Mouse (Mus musculus) left cerebral cortex, adult 11 months (tissue): ENCODE measurements at regions not wholly inside any gene's neighbourhood (a gene's known extent, or its start where the extent isn't known, plus 50 kb on each side); places are given as distances from the start of the nearest gene placed in this dataset.

Experiments
- DNase-seq: peaks from one replicate; pipeline ENCODE4 v3.0.0; 2022; ENCODE audit warnings: low spot score

- no peak for DNase-seq
Measured at GRCm38 (mm10) chr1:154995778-154996390, 103.6 kb downstream of the Ier5 start.

GRCm38 (mm10) chr1:154993927-154994856 lies 105.2 kb downstream of the Ier5 start:
- no peak for DNase-seq

GRCm38 (mm10) chr1:154983325-154983724 lies 99.0 kb upstream of the Cacna1e start:
- no peak for DNase-seq

- no peak for DNase-seq
Measured at GRCm38 (mm10) chr1:154982836-154983235, 98.5 kb upstream of the Cacna1e start.

- no peak for DNase-seq
Measured at GRCm38 (mm10) chr1:154981687-154982086, 97.4 kb upstream of the Cacna1e start.

- no peak for DNase-seq
Measured at GRCm38 (mm10) chr1:154975732-154976131, 91.4 kb upstream of the Cacna1e start.

GRCm38 (mm10) chr1:154961271-154961670 lies 77.0 kb upstream of the Cacna1e start:
- DNase-seq = no peak

- no peak for DNase-seq
Measured at GRCm38 (mm10) chr1:154956625-154957031, 72.3 kb upstream of the Cacna1e start.

GRCm38 (mm10) chr1:154952679-154953078 lies 68.4 kb upstream of the Cacna1e start:
- no peak for DNase-seq
